Mouse (Mus musculus) ovary, postnatal 14 days (tissue): ENCODE results near the gene Frmd4b.

Source experiments
- DNase-seq: peaks from one replicate; pipeline ENCODE4 v3.0.0; 2022; ENCODE audit warnings: low spot score

The Frmd4b gene

GRCm38 (mm10) chr6:97252711-97253221 is 364.6 kb downstream of the Frmd4b start, which contains the start of gene Lmod3:
TSS of gene Lmod3 (minus strand) at chr6:97252759.
- DNase-seq = no peak

GRCm38 (mm10) chr6:97252086-97252485 is 365.3 kb downstream of the Frmd4b start:
- no peak for DNase-seq

GRCm38 (mm10) chr6:97250966-97251365 is 366.4 kb downstream of the Frmd4b start:
- peak; percentile 40 for DNase-seq

GRCm38 (mm10) chr6:97245200-97245599 is 372.1 kb downstream of the Frmd4b start:
- no peak for DNase-seq

GRCm38 (mm10) chr6:97242522-97242921 is 374.8 kb downstream of the Frmd4b start:
- no peak for DNase-seq

GRCm38 (mm10) chr6:97240092-97240491 is 377.2 kb downstream of the Frmd4b start:
- no peak for DNase-seq

- DNase-seq = no peak
These were observed 378.0 kb downstream of the Frmd4b start for GRCm38 (mm10) chr6:97239360-97239759.
